ENCODE assay signal across 17 mouse cellular contexts in genomic region chr5:124879251-124879650, GRCm38 (mm10). TPM values are rescaled to one million over a fixed set of nuclear protein-coding genes. Genes with fewer than 3 reads are reported as not detected.
A peak's percentile ranks its signal among the peaks of the same experiment; 100 is the strongest.
DNase-seq lines count a peak whose midpoint lies in the region; ATAC-seq and TF ChIP-seq lines count a peak whose summit lies in the region.
"Had no signal": no experiment of that assay in that cellular context is flagged by ENCODE, and none has a peak within 500 bp of the region (broad histone marks: within the 10 kb centered on the region; RNA-seq: fewer than 3 reads in every experiment).

No protein-coding gene starts in this region.

- peak; percentile 18 for ATAC-seq in Patski
- ATAC-seq: CD4-positive, CD25-positive, alpha-beta regulatory T cell, adult 4 months; forebrain, embryonic 14.5 days; forebrain, postnatal 0 days had no signal

- POLR2A ChIA-PET in Patski (lab: Charles Lee): no interaction called here

- WGBS in heart, embryonic 10.5 days: 89% methylated on average over 4 of the region's 4 CpGs

- peaks cover 31% of the 10 kb centered on the region for H3K79me3 ChIP-seq in C2C12 (ENCODE audit: low read depth)

- no peaks in the 10 kb centered on the region for H3K27me3 ChIP-seq in C2C12 (ENCODE audit: control insufficient read depth, insufficient read depth, insufficient read length)
- no peaks in the 10 kb centered on the region for H3K27me3 ChIP-seq in Patski
- H3K27me3 ChIP-seq in myocyte (ENCODE audit: control insufficient read depth, insufficient read depth, insufficient read length): no peaks in the 10 kb centered on the region
- no peaks in the 10 kb centered on the region for H3K27me3 ChIP-seq in heart, embryonic 10.5 days (ENCODE audit: insufficient read depth, poor library complexity, severe bottlenecking)
- H3K27me3 ChIP-seq: CH12.LX; embryonic facial prominence, embryonic 12.5 days had no signal

- H3K4me3 ChIP-seq in C2C12 (ENCODE audit: insufficient read depth, poor library complexity, severe bottlenecking) (no peak overlapping the region), myocyte (no peak overlapping the region)
- H3K4me3 ChIP-seq in heart, embryonic 10.5 days: no peak overlapping the region
- H3K4me3 ChIP-seq: embryonic facial prominence, embryonic 10.5 days; embryonic facial prominence, embryonic 12.5 days had no signal

- CTCF ChIA-PET in Patski (lab: Charles Lee): interaction anchor here (1.3 to 1.9 kb wide), 2 partner anchors 9 to 11 kb away, joined by 4 read pairs; no protein-coding TSS in a partner anchor

- no peak overlapping the region for H3K27ac ChIP-seq in heart, embryonic 10.5 days
- H3K27ac ChIP-seq: embryonic facial prominence, embryonic 10.5 days; embryonic facial prominence, embryonic 12.5 days had no signal

- H3K9me3 ChIP-seq in heart, embryonic 10.5 days: no peaks in the 10 kb centered on the region
- H3K9me3 ChIP-seq: embryonic facial prominence, embryonic 10.5 days; embryonic facial prominence, embryonic 12.5 days; G1E had no signal

- DNase-seq in adrenal gland, adult 2 months: peak; percentile 51
- no peak for DNase-seq in adrenal gland, adult 18-20 months (ENCODE audit: low spot score in 2 of 2)
- DNase-seq in Patski (ENCODE audit: low read depth, low spot score): no peak
- no peak for DNase-seq in heart, embryonic 10.5 days (ENCODE audit: low spot score)
- DNase-seq in right cerebral cortex, postnatal 36 days (ENCODE audit: low spot score in 2 of 2): no peak
- DNase-seq: adrenal gland, postnatal 10 days; adrenal gland, postnatal 25 days; cerebellum, adult 9-10 months; forebrain, postnatal 0 days had no signal

- no peak for TF ChIP-seq POLR2A in myocyte (IDR thresholded peaks at IDR 0.05; ENCODE audit: insufficient read length, low read depth)

- peak overlapping the region; percentile 55 for H3K4me2 ChIP-seq in myocyte (ENCODE audit: low read depth)
- H3K4me2 ChIP-seq: embryonic facial prominence, embryonic 12.5 days had no signal

- in situ Hi-C loops in Patski (cut with MboI; ENCODE audit: low pct_unique_long_range_greater_than_20kb): no loop called here

- H3K4me1 ChIP-seq in heart, embryonic 10.5 days: 0 out of 2 replicates have a peak, but pooled peaks cover under 1% of the 10 kb centered on the region
- H3K4me1 ChIP-seq: embryonic facial prominence, embryonic 12.5 days had no signal

- H3K79me2 ChIP-seq in C2C12 (ENCODE audit: control insufficient read depth, insufficient read depth) (peaks cover 88% of the 10 kb centered on the region), myocyte (ENCODE audit: control insufficient read depth, insufficient read depth) (peaks cover 42% of the 10 kb centered on the region)

- peaks cover 19% of the 10 kb centered on the region for H3K36me3 ChIP-seq in C2C12 (ENCODE audit: control insufficient read depth, insufficient read depth)
- H3K36me3 ChIP-seq in myocyte (ENCODE audit: control insufficient read depth, insufficient read depth): no peaks in the 10 kb centered on the region
- peaks cover 55% of the 10 kb centered on the region for H3K36me3 ChIP-seq in heart, embryonic 10.5 days

- TF ChIP-seq CTCF in C2C12 (IDR thresholded peaks at IDR 0.05; ENCODE audit: control insufficient read depth, insufficient read depth, insufficient read length) (no peak), Patski (IDR thresholded peaks at IDR 0.05) (no peak)

- H3ac ChIP-seq in C2C12 (ENCODE audit: control insufficient read depth, insufficient read length, low read depth): no peak overlapping the region
- H3ac ChIP-seq in myocyte (ENCODE audit: control insufficient read depth, insufficient read length): no peak overlapping the region

TF ChIP-seq in C2C12, 6 proteins besides CTCF, POLR2A, EP300 and RAD21:
- TF ChIP-seq FOSL1 (IDR thresholded peaks at IDR 0.05; ENCODE audit: insufficient read depth, low read length, poor library complexity, severe bottlenecking) (no peak), MYOD1 (IDR thresholded peaks at IDR 0.05; ENCODE audit: control insufficient read depth, insufficient read length, low read depth) (peak; percentile 90)

TF ChIP-seq in myocyte, 11 proteins besides CTCF, POLR2A, EP300 and RAD21:
- peak; percentile 17 for TF ChIP-seq TCF3 (IDR thresholded peaks at IDR 0.05; ENCODE audit: insufficient read length, low read depth)
- TF ChIP-seq TCF12 (IDR thresholded peaks at IDR 0.05; ENCODE audit: insufficient read depth, poor library complexity, severe bottlenecking): peak; percentile 27
- TF ChIP-seq MAX (IDR thresholded peaks at IDR 0.05; ENCODE audit: low read depth): no peak
- peak in 2 of 3 experiments; percentile 78 to 89 for TF ChIP-seq MYOG (IDR thresholded peaks at IDR 0.05; ENCODE audit: control insufficient read depth in 1 of 3, insufficient read depth in 1 of 3, insufficient read length in 2 of 3, low read depth in 2 of 3)
- no peak for TF ChIP-seq E2F4 (IDR thresholded peaks at IDR 0.05; ENCODE audit: insufficient read depth)
- peak; percentile 69 to 95 (median 94) for TF ChIP-seq MYOD1 (IDR thresholded peaks at IDR 0.05; ENCODE audit: control insufficient read depth in 1 of 3, insufficient read length in 2 of 3, low read depth in 2 of 3)
- TF ChIP-seq USF1 (IDR thresholded peaks at IDR 0.05; ENCODE audit: low read depth): no peak
- TF ChIP-seq SRF (IDR thresholded peaks at IDR 0.05; ENCODE audit: control insufficient read depth, insufficient read length, low read depth): peak; percentile 79
- no peak for TF ChIP-seq POLR2AphosphoS2 (IDR thresholded peaks at IDR 0.05; ENCODE audit: insufficient read length, low read depth)

RNA-seq across cellular contexts. Expression of gene Zfp664, which starts 16.8 kb away (rescaled TPM):
- total RNA-seq in adrenal gland, adult 2 months (2021): 10 to 100 TPM; 44.8 to 49.1 TPM
- 23.7 and 26.2 TPM in 2 replicates for polyA plus RNA-seq in adrenal gland, adult 2 months (2012; rRNA removed)
- total RNA-seq in adrenal gland, adult 18-20 months (2021): 10 to 100 TPM; 52.4 to 60.3 TPM
- polyA plus RNA-seq in C2C12 (2012; fragmentation: generic; extraction: Trizol): 25.9 TPM
- 121 TPM for polyA plus RNA-seq in Patski (2021)
- 19.6 TPM for polyA plus RNA-seq in myocyte (2012; fragmentation: generic; extraction: Trizol)
- 61.4 and 91.2 TPM in 2 replicates for polyA plus RNA-seq in heart, embryonic 10.5 days (2016; fragmentation: Nextera tagmentation; extraction: Ambion mirVana)

RNA-seq across cellular contexts. Expression of gene Ccdc92, which starts 17.0 kb away (rescaled TPM):
- total RNA-seq in adrenal gland, adult 2 months (2021): 10 to 100 TPM in 1 of 2 experiments, 1 to 10 TPM in 1; 6.3 to 10.9 TPM
- polyA plus RNA-seq in adrenal gland, adult 2 months (2012; rRNA removed): 7.3 and 7.4 TPM in 2 replicates
- total RNA-seq in adrenal gland, adult 18-20 months (2021): 1 to 10 TPM; 6.4 to 8.4 TPM
- polyA plus RNA-seq in C2C12 (2012; fragmentation: generic; extraction: Trizol) (12.2 TPM), Patski (2021) (26.5 TPM), myocyte (2012; fragmentation: generic; extraction: Trizol) (6.2 TPM)
- 5.0 and 7.8 TPM in 2 replicates for polyA plus RNA-seq in heart, embryonic 10.5 days (2016; fragmentation: Nextera tagmentation; extraction: Ambion mirVana)
